Mouse (Mus musculus): Measurements from ENCODE around the gene F2r. TPM values are rescaled to one million over a fixed set of nuclear protein-coding genes. Genes with fewer than 3 reads are reported as not detected.
A peak's percentile ranks its signal among the peaks of the same experiment; 100 is the strongest.

Gene F2r
- polyA plus RNA-seq, 1 experiment from 2014 or later, result 93.4 TPM

DNA sequence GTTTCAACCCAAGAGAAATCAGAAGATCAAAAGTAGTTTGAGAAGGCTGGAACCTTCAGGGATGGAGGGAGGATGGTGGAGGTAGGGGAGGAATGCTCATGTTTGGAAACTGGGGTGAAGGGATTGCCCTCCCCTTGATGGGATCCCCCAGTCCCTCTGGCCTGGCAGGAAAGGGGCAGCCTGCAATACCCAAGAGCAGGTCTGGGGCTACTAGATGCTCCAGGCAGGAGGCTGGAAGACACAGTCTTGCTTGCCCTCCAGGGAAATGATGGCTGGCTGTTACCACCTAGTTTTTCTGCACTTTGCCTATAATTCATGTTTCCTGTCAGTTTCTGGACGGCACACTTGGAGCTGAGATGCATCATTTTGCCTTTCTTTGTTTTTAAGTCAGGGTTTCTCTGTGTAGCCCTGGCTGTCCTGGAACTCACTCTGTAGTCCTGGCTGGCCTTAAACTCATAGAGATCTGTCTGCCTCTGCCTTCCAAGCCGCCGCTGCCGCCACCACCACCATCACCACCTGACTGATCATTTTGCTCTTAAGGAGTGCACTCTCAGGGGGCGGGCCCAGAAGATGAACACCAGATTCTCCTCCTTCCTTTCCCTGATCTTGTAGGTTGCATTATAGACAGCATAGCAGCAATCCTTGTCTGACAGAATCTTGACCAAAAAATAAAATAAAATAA, 40.1 kb downstream of the F2r start:
- peaks cover 1% of the 10 kb centered on the region; the same call in 1 of the 2 replicates for H3K4me1 ChIP-seq (replicated peaks)
- H3K36me3 ChIP-seq, result no peaks in the 10 kb centered on the region
- WGBS, result 94% methylated on average over 5 of the region's 5 CpGs
- H3K27me3 ChIP-seq (ENCODE audit: insufficient read depth, poor library complexity, severe bottlenecking), result no peaks in the 10 kb centered on the region
- H3K9me3 ChIP-seq, result no peaks in the 10 kb centered on the region
- no peak for DNase-seq (ENCODE audit: low spot score)
- H3K4me3 ChIP-seq, result no peak overlapping the region
- no peak overlapping the region for H3K27ac ChIP-seq

DNA sequence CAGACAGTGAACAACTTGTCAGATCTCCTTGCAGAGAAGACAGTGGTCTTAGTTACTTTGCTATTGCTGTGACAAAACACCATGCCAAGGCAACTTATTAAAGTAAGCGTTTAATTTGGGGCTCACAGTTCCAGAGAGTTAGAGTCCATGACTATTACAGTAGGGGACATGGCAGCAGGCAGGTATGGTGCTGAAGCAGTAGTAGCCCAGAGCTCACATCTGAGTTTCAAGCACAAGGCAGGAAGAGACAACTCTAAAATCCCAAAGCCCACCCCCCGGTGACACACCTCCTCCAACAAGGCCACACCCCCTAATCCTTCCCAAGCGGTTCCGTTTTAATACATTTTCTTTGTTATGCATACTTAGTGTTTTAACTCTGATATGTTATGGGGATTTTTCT, 47.4 kb downstream of the F2r start:
- Histone ChIP-seq H3K36me3 (no peaks in the 10 kb centered on the region), H3K4me1 (replicated peaks) (no peaks in the 10 kb centered on the region), H3K9me3 (peaks cover 4% of the 10 kb centered on the region; the same call in 1 of the 2 replicates), H3K27ac (no peak overlapping the region), H3K4me3 (no peak overlapping the region), H3K27me3 (ENCODE audit: insufficient read depth, poor library complexity, severe bottlenecking) (no peaks in the 10 kb centered on the region)
- DNase-seq (ENCODE audit: low spot score), result no peak
- 96% methylated on average over 4 of the region's 4 CpGs for WGBS

DNA sequence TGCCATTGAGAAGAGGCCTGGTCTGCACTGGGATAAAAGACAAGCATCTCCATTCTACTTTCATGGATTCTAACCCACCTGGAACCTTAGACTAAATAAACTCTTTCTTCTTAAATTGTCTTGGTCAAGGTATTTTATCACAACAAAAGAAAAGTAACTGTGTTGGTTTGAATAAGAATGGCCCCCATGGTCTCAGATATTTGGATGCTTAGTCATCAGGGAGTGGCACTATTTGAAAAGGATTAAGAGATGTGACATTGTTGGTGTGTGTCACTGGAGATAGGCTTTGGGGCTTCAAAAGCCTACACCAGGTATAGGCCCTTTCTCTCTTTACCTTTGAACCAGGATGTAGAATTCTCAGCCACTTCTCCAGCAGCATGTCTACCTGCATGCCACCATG, 49.0 kb downstream of the F2r start:
- DNase-seq (ENCODE audit: low spot score), result no peak
- Histone ChIP-seq H3K27ac (no peak overlapping the region), H3K36me3 (no peaks in the 10 kb centered on the region), H3K4me1 (replicated peaks) (no peaks in the 10 kb centered on the region), H3K9me3 (peaks cover 4% of the 10 kb centered on the region; the same call in 1 of the 2 replicates), H3K4me3 (no peak overlapping the region), H3K27me3 (ENCODE audit: insufficient read depth, poor library complexity, severe bottlenecking) (no peaks in the 10 kb centered on the region)

DNA sequence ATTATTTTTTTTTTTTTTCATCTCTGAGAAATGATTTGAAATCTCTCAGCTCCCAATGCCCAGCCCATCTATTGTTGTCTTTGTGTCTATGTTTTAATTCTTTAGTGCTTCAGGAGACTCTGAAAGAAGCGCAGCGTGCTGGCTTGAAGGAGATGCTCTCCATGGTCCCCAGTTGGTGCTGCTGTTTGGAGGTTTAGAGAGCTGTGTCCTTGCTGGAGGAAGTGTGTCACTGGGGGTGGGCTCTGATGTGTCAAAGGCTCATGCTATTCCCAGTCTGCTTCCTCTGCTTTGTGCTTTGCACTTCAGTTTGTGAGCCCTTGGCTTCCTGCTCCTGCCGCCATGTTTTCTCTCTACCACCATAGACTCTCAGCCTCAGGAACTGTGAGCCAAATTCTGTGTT, 50.0 kb downstream of the F2r start:
- H3K27ac ChIP-seq, result no peak overlapping the region
- no peaks in the 10 kb centered on the region for H3K36me3 ChIP-seq
- H3K4me3 ChIP-seq, result no peak overlapping the region
- no peaks in the 10 kb centered on the region for H3K4me1 ChIP-seq (replicated peaks)
- peaks cover 4% of the 10 kb centered on the region; the same call in 1 of the 2 replicates for H3K9me3 ChIP-seq
- no peak for DNase-seq (ENCODE audit: low spot score)
- H3K27me3 ChIP-seq (ENCODE audit: insufficient read depth, poor library complexity, severe bottlenecking), result no peaks in the 10 kb centered on the region
- 95% methylated on average over 3 of the region's 3 CpGs for WGBS

DNA sequence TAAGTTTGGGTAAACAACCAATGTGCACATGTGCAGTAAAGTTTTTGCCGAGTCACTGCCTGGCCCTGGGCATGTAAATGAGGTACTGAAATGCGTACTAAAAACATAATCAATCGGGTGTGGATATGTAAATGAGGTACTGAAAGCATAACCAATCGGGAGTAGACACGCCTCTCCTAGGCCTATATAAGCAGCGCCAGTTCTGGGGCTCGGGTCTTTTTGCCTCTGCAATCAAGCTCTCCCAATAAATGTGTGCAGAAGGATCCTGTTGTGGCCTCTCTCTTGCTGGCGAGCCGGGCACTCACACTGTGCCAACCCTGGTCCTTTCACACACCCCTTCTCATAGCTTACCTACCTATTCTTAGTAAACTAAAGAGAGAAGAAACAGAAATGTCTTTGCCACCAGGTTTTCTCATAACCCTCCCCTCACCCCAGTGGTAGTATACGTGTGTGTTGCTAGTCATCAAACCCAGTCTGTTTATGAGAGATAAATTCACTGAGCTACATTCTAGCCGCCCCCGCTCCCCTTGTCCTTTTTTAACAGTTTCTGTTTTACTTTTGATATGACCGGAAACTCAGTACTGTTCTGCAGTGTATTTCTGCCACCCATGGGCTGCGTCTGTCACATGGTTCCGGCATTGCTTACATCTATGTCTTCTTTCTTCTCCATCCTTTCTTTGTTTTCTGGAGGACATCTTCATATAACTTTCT, 51.3 kb downstream of the F2r start:
- H3K36me3 ChIP-seq, result no peaks in the 10 kb centered on the region
- no peak for DNase-seq (ENCODE audit: low spot score)
- H3K27me3 ChIP-seq (ENCODE audit: insufficient read depth, poor library complexity, severe bottlenecking), result no peaks in the 10 kb centered on the region
- no peak overlapping the region for H3K4me3 ChIP-seq
- WGBS, result 96% methylated on average over 15 of the region's 15 CpGs
- peaks cover 5% of the 10 kb centered on the region; the same call in 1 of the 2 replicates for H3K4me1 ChIP-seq (replicated peaks)
- H3K27ac ChIP-seq, result no peak overlapping the region
- H3K9me3 ChIP-seq, result peaks cover 4% of the 10 kb centered on the region; the same call in 1 of the 2 replicates

DNA sequence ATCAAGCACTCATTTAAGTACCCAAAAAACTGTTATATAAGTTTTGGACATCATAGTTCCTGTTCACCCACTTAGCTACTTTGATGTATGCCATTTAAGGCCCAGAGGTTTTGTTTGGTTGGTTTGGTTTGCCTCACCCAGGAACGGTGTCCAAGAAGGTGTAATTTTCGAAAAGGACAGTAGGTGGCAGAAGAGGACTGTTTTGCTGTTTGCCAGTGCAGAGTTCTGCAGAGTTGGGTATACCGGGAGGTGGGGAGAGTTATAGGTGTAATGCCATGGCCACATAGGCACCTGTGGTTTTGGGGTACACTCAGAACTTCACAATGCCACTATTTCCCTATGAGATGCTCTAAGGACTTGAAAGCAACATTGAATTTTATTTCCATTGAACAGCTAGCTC, 54.6 kb downstream of the F2r start:
- H3K4me3 ChIP-seq, result no peak overlapping the region
- no peak overlapping the region for H3K27ac ChIP-seq
- 2% methylated on average over 3 of the region's 3 CpGs for whole genome bisulfite sequencing
- peak; percentile 58 for DNase-seq (ENCODE audit: low spot score)
- H3K9me3 ChIP-seq, result no peaks in the 10 kb centered on the region
- H3K4me1 ChIP-seq (replicated peaks), result peaks cover 5% of the 10 kb centered on the region; the same call in 1 of the 2 replicates
- H3K36me3 ChIP-seq, result no peaks in the 10 kb centered on the region
- no peaks in the 10 kb centered on the region for H3K27me3 ChIP-seq (ENCODE audit: insufficient read depth, poor library complexity, severe bottlenecking)

DNA sequence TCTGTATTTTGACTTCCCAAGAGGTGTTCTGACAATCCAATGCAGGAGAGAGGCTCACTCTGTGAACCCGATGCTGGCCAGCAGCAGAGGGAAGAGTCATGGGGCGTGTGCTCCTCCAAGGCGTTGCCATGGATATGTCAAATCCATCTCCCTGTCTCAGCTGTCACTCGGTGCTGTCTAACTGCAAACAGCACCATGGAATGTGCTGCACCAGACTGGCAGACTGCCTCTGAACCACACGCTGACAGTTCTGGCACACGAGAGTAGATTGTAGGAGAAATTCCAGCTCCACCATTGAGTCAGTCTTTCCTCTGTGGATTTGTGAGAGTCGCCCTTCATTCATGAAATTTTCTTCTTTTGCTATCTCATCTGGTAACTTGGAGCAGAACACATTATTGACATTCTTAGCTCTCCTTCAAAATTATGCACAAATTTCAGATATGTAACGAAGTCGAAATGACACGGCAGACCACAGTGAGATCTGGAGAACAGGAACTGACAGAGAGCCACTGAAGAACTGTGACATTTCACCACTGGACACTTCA, 55.1 kb downstream of the F2r start:
- Histone ChIP-seq H3K27me3 (ENCODE audit: insufficient read depth, poor library complexity, severe bottlenecking) (no peaks in the 10 kb centered on the region), H3K27ac (no peak overlapping the region), H3K4me1 (replicated peaks) (peaks cover 5% of the 10 kb centered on the region; the same call in 1 of the 2 replicates), H3K9me3 (no peaks in the 10 kb centered on the region), H3K36me3 (no peaks in the 10 kb centered on the region), H3K4me3 (no peak overlapping the region)
- no peak for DNase-seq (ENCODE audit: low spot score)
- WGBS, result 63% methylated on average over 10 of the region's 10 CpGs

DNA sequence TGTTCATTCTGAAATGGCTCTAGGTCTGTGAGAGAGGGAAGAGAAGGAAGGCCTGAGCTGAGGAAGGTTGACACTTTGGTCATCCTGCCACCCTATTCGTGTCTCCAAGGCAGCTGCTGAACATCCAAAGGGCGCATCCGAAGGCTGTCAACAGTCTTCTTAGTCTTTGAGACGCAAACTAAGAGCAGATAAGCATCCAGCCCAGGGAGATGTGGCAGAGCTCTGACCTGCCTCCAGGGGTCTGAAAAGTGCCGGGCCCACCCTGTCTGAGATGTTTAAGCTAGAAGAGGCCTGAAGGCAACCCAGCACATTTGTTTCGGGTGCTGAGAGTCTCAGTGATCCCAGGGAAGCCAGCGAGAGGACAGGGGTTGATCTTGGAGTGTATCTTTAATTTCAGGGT, 61.0 kb downstream of the F2r start:
- no peaks in the 10 kb centered on the region for H3K36me3 ChIP-seq
- no peak overlapping the region; the same call in 1 of the 2 replicates for H3K27ac ChIP-seq
- 85% methylated on average over 7 of the region's 7 CpGs for WGBS
- no peak overlapping the region for H3K4me3 ChIP-seq
- DNase-seq (ENCODE audit: low spot score), result no peak
- H3K9me3 ChIP-seq, result no peaks in the 10 kb centered on the region
- no peaks in the 10 kb centered on the region for H3K27me3 ChIP-seq (ENCODE audit: insufficient read depth, poor library complexity, severe bottlenecking)
- H3K4me1 ChIP-seq (replicated peaks), result no peaks in the 10 kb centered on the region

DNA sequence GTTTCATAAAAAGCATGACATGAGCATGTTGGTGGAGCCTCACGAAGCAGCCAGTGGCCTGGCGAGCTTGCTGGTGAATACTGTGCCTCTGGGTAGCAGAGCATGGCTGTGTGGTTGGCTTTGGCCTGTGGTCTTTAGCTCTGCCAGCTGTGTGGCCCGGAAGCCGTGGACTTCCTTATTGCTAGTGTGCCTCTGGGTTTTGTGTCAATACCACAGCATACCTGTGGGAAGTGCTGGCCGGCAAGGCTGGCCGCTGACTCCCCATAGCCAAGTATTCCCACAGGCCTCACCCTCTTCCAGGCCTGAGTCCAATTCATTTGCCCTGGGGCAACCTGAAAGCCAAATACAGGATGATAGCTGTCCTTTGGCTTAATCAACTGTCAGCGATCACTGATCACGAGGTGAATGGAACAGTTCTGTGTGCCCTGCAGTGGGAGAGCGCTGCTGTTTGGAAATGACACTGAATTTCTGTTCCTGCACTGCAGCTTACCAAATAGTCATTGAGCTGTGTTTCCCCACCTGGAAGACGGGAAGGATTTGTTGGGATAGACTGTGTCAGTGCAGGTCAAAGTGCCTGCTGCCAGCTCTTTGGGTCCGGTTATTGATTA, 64.3 kb downstream of the F2r start:
- WGBS, result 82% methylated on average over 11 of the region's 11 CpGs
- no peak for DNase-seq (ENCODE audit: low spot score)
- Histone ChIP-seq H3K9me3 (no peaks in the 10 kb centered on the region), H3K36me3 (no peaks in the 10 kb centered on the region), H3K4me1 (replicated peaks) (peaks cover 8% of the 10 kb centered on the region), H3K27ac (no peak overlapping the region), H3K4me3 (no peak overlapping the region), H3K27me3 (ENCODE audit: insufficient read depth, poor library complexity, severe bottlenecking) (no peaks in the 10 kb centered on the region)

Other genes with a start within 250 kb of the F2r start
- gene Aggf1, start 243.1 kb downstream of the F2r start, polyA plus RNA-seq (2016; fragmentation: Nextera tagmentation; extraction: Ambion mirVana), result 37.4 and 39.9 TPM in 2 replicates
- gene Crhbp, start 173.6 kb downstream of the F2r start, polyA plus RNA-seq (2016; fragmentation: Nextera tagmentation; extraction: Ambion mirVana), result 0.52 and 1.5 TPM in 2 replicates
- not detected in 2 replicates for gene S100z, start 139.8 kb downstream of the F2r start, polyA plus RNA-seq (2016; fragmentation: Nextera tagmentation; extraction: Ambion mirVana)
- 0.05 and 0.07 TPM in 2 replicates for gene F2rl1, start 93.3 kb downstream of the F2r start, polyA plus RNA-seq (2016; fragmentation: Nextera tagmentation; extraction: Ambion mirVana)
- 1.7 and 1.8 TPM in 2 replicates for gene F2rl2, start 78.4 kb upstream of the F2r start, polyA plus RNA-seq (2016; fragmentation: Nextera tagmentation; extraction: Ambion mirVana)

Data from hindbrain, embryonic 10.5 days (tissue).